In genomic region chr7:19332709-19333352, GRCm38 (mm10) we compare ENCODE assay signal across 8 mouse cellular contexts. TPM values are rescaled to one million over a fixed set of nuclear protein-coding genes. Genes with fewer than 3 reads are reported as not detected.
DNase-seq lines count a peak whose midpoint lies in the region; ATAC-seq lines count a peak whose summit lies in the region.

No protein-coding gene starts in this region.

- no peak overlapping the region for H3K27ac ChIP-seq in embryonic facial prominence, embryonic 14.5 days (replicated peaks; ENCODE audit: low read depth, low read length)
- no peak overlapping the region for H3K27ac ChIP-seq in limb, embryonic 13.5 days
- H3K27ac ChIP-seq in midbrain, embryonic 14.5 days (replicated peaks; ENCODE audit: low read depth, low read length) = peak overlapping the region; percentile 85

- DNase-seq in ovary, postnatal 36 days (ENCODE audit: low spot score) = peak; percentile 69
- no peak for DNase-seq in ovary, postnatal 10 days (ENCODE audit: low spot score)
- DNase-seq in embryonic facial prominence, embryonic 14.5 days (ENCODE audit: low spot score) = peak; percentile 79
- peak; percentile 79 for DNase-seq in heart, adult 8-10 months (ENCODE audit: low spot score)
- peak; percentile 45 to 57 for DNase-seq in kidney, adult 8-10 months
- peak; percentile 88 for DNase-seq in midbrain, embryonic 14.5 days
- DNase-seq in spleen, postnatal 14 days (ENCODE audit: low spot score in 2 of 2) = peak; percentile 42 to 59

- peak overlapping the region; percentile 95 for H3K4me2 ChIP-seq in embryonic facial prominence, embryonic 14.5 days (ENCODE audit: low read depth, low read length)
- H3K4me2 ChIP-seq in limb, embryonic 13.5 days (replicated peaks) = peak overlapping the region; percentile 93
- H3K4me2 ChIP-seq in midbrain, embryonic 14.5 days (ENCODE audit: low read length) = peak overlapping the region; percentile 86

- peak overlapping the region; percentile 62 for H3K4me3 ChIP-seq in embryonic facial prominence, embryonic 14.5 days (ENCODE audit: low read depth, low read length)
- H3K4me3 ChIP-seq in limb, embryonic 13.5 days = peak overlapping the region; percentile 68
- peak overlapping the region; percentile 60 for H3K4me3 ChIP-seq in midbrain, embryonic 14.5 days (replicated peaks; ENCODE audit: low read depth, low read length)

- H3K9me3 ChIP-seq in embryonic facial prominence, embryonic 14.5 days (ENCODE audit: control insufficient read depth, low read length) = no peaks in the 10 kb centered on the region; the same call in 1 of the 2 replicates
- no peaks in the 10 kb centered on the region for H3K9me3 ChIP-seq in limb, embryonic 13.5 days
- no peaks in the 10 kb centered on the region for H3K9me3 ChIP-seq in midbrain, embryonic 14.5 days (ENCODE audit: control insufficient read depth, low read length)

- WGBS in embryonic facial prominence, embryonic 14.5 days = under 1% methylated on average over 25 of the region's 52 CpGs
- under 1% methylated on average over 52 of the region's 52 CpGs for WGBS in limb, embryonic 13.5 days
- under 1% methylated on average over 52 of the region's 52 CpGs for WGBS in midbrain, embryonic 14.5 days

- peak; percentile 72 for ATAC-seq in embryonic facial prominence, embryonic 14.5 days (ENCODE audit: low read depth)
- ATAC-seq in limb, embryonic 13.5 days (ENCODE audit: low FRiP score, low read depth) = peak; percentile 42; the same call in 1 of the 2 replicates
- ATAC-seq in midbrain, embryonic 14.5 days (ENCODE audit: low FRiP score, low TSS enrichment) = peak; percentile 58

- H3K27me3 ChIP-seq in embryonic facial prominence, embryonic 14.5 days (replicated peaks; ENCODE audit: control insufficient read depth, insufficient read depth, low read length) = no peaks in the 10 kb centered on the region
- H3K27me3 ChIP-seq in limb, embryonic 13.5 days = 0 out of 2 replicates have a peak, but pooled peaks cover 2% of the 10 kb centered on the region
- H3K27me3 ChIP-seq in midbrain, embryonic 14.5 days (ENCODE audit: control insufficient read depth, insufficient read depth, low read length) = no peaks in the 10 kb centered on the region

- H3K4me1 ChIP-seq in embryonic facial prominence, embryonic 14.5 days (ENCODE audit: control insufficient read depth, insufficient read depth, low read length) = no peaks in the 10 kb centered on the region
- peaks cover 5% of the 10 kb centered on the region for H3K4me1 ChIP-seq in limb, embryonic 13.5 days
- H3K4me1 ChIP-seq in midbrain, embryonic 14.5 days (ENCODE audit: control insufficient read depth, insufficient read depth, low read length) = no peaks in the 10 kb centered on the region

- H3K36me3 ChIP-seq in embryonic facial prominence, embryonic 14.5 days (ENCODE audit: control insufficient read depth, insufficient read depth, low read length) = no peaks in the 10 kb centered on the region
- H3K36me3 ChIP-seq in limb, embryonic 13.5 days = no peaks in the 10 kb centered on the region
- H3K36me3 ChIP-seq in midbrain, embryonic 14.5 days (ENCODE audit: control insufficient read depth, insufficient read depth, low read length) = no peaks in the 10 kb centered on the region

- H3K9ac ChIP-seq in embryonic facial prominence, embryonic 14.5 days (ENCODE audit: low read depth, low read length) = peak overlapping the region; percentile 82
- peak overlapping the region; percentile 84 for H3K9ac ChIP-seq in limb, embryonic 13.5 days
- peak overlapping the region; percentile 86 for H3K9ac ChIP-seq in midbrain, embryonic 14.5 days (replicated peaks; ENCODE audit: low read length)

RNA-seq across cellular contexts. Expression of gene Ercc1, which starts 11.7 kb away (rescaled TPM):
- polyA plus RNA-seq in embryonic facial prominence, embryonic 14.5 days (2014; fragmentation: Nextera tagmentation; extraction: Ambion mirVana) = 64.0 and 75.1 TPM in 2 replicates
- 10 to 100 TPM; 39.8 to 46.9 (median 44.4) TPM for total RNA-seq in heart, adult 8-10 months (2022)
- polyA plus RNA-seq in limb, embryonic 13.5 days (2015; fragmentation: Nextera tagmentation; extraction: Ambion mirVana) = 89.1 and 96.4 TPM in 2 replicates
- polyA plus RNA-seq in midbrain, embryonic 14.5 days (2014; fragmentation: Nextera tagmentation; extraction: Ambion mirVana) = 78.9 and 97.7 TPM in 2 replicates

RNA-seq across cellular contexts. Expression of gene Fosb, which starts 23.0 kb away (rescaled TPM):
- 0.15 and 0.28 TPM in 2 replicates for polyA plus RNA-seq in embryonic facial prominence, embryonic 14.5 days (2014; fragmentation: Nextera tagmentation; extraction: Ambion mirVana)
- 1 to 10 TPM; 1.2 to 9.8 (median 5.1) TPM for total RNA-seq in heart, adult 8-10 months (2022)
- 0.23 and 0.27 TPM in 2 replicates for polyA plus RNA-seq in limb, embryonic 13.5 days (2015; fragmentation: Nextera tagmentation; extraction: Ambion mirVana)
- not detected in 2 replicates for polyA plus RNA-seq in midbrain, embryonic 14.5 days (2014; fragmentation: Nextera tagmentation; extraction: Ambion mirVana)

RNA-seq across cellular contexts. Expression of gene Cd3eap, which starts 26.5 kb away (rescaled TPM):
- 18.8 and 21.6 TPM in 2 replicates for polyA plus RNA-seq in embryonic facial prominence, embryonic 14.5 days (2014; fragmentation: Nextera tagmentation; extraction: Ambion mirVana)
- total RNA-seq in heart, adult 8-10 months (2022) = 10 to 100 TPM in 1 of 4 experiments, 1 to 10 TPM in 3; 8.8 to 12.7 (median 9.4) TPM
- 29.9 and 31.8 TPM in 2 replicates for polyA plus RNA-seq in limb, embryonic 13.5 days (2015; fragmentation: Nextera tagmentation; extraction: Ambion mirVana)
- 16.4 and 18.9 TPM in 2 replicates for polyA plus RNA-seq in midbrain, embryonic 14.5 days (2014; fragmentation: Nextera tagmentation; extraction: Ambion mirVana)

RNA-seq across cellular contexts. Expression of gene Ppp1r13l, which starts 26.7 kb away (rescaled TPM):
- polyA plus RNA-seq in embryonic facial prominence, embryonic 14.5 days (2014; fragmentation: Nextera tagmentation; extraction: Ambion mirVana) = 11.2 and 11.6 TPM in 2 replicates
- 10 to 100 TPM; 31.6 to 66.7 (median 47.6) TPM for total RNA-seq in heart, adult 8-10 months (2022)
- polyA plus RNA-seq in limb, embryonic 13.5 days (2015; fragmentation: Nextera tagmentation; extraction: Ambion mirVana) = 9.0 and 9.6 TPM in 2 replicates
- polyA plus RNA-seq in midbrain, embryonic 14.5 days (2014; fragmentation: Nextera tagmentation; extraction: Ambion mirVana) = 1.6 and 1.9 TPM in 2 replicates

RNA-seq across cellular contexts. Expression of gene Ercc2, which starts 49.0 kb away (rescaled TPM):
- polyA plus RNA-seq in embryonic facial prominence, embryonic 14.5 days (2014; fragmentation: Nextera tagmentation; extraction: Ambion mirVana) = 10.9 and 14.7 TPM in 2 replicates
- 10 to 100 TPM; 11.2 to 14.5 (median 13.2) TPM for total RNA-seq in heart, adult 8-10 months (2022)
- polyA plus RNA-seq in limb, embryonic 13.5 days (2015; fragmentation: Nextera tagmentation; extraction: Ambion mirVana) = 18.2 and 18.3 TPM in 2 replicates
- 21.6 and 27.9 TPM in 2 replicates for polyA plus RNA-seq in midbrain, embryonic 14.5 days (2014; fragmentation: Nextera tagmentation; extraction: Ambion mirVana)
